Mouse (Mus musculus) kidney, adult 2 months (tissue): ENCODE data around the gene Gprc6a. TPM values are rescaled to one million over a fixed set of nuclear protein-coding genes. Genes with fewer than 3 reads are reported as not detected.

ENCODE experiments used
- DNase-seq: peaks from one replicate; pipeline ENCODE4 v3.0.0; 2021
- H3K27ac ChIP-seq: fragments of 200-500 bp; 2 replicates; pipeline ENCODE4 v1.5.1; 2012; ENCODE audit warnings: low read depth, low read length, control low read depth, inconsistent platforms; ENCODE audit not compliant: insufficient read depth
- H3K27me3 ChIP-seq: fragments of 200-500 bp; replicated peaks from 2 replicates; pipeline ENCODE4 v1.6.1; 2012; ENCODE audit warnings: mild to moderate bottlenecking, moderate library complexity, low read length, inconsistent platforms; ENCODE audit not compliant: control insufficient read depth, insufficient read depth
- H3K36me3 ChIP-seq: fragments of 200-500 bp; 2 replicates; pipeline ENCODE4 v1.6.1; 2012; ENCODE audit warnings: mild to moderate bottlenecking, moderate library complexity, low read length, inconsistent platforms; ENCODE audit not compliant: control insufficient read depth, insufficient read depth
- H3K4me1 ChIP-seq: fragments of 200-500 bp; 2 replicates; pipeline ENCODE4 v1.6.1; 2011; ENCODE audit warnings: low read length; ENCODE audit not compliant: control insufficient read depth, insufficient read depth
- H3K4me3 ChIP-seq: fragments of 200-500 bp; 2 replicates; pipeline ENCODE4 v1.5.1; 2011; ENCODE audit warnings: mild to moderate bottlenecking, low read depth, low read length, control low read depth; ENCODE audit not compliant: insufficient read depth
- CTCF ChIP-seq: fragments of 200-500 bp; conservative IDR thresholded peaks from 2 replicates; pipeline ENCODE4 v1.5.1; 2011; ENCODE audit warnings: low read depth, mild to moderate bottlenecking, control low read depth, low read length, moderate library complexity, mixed read lengths; ENCODE audit not compliant: insufficient read depth, insufficient read length
- POLR2A ChIP-seq: fragments of 200-500 bp; IDR thresholded peaks from one replicate; pipeline ENCODE4 v1.6.1; 2011; ENCODE audit warnings: low read depth, low read length, control low read depth
- WGBS: fragments of 180-500 bp; shearing (Covaris S2); methylation state at CpG from one replicate; pipeline ENCODE4 v1.1.7; 2018; 5-methylcytosine and 5-hydroxymethylcytosine counted together
- polyA plus RNA-seq: library from polyadenylated mRNA; depleted of rRNA; stranded (reverse); fragments of >200 nt; gene quantifications from 2 replicates; pipeline ENCODE4 v1.2.3, GENCODE M21; 2012; rRNA removed

Gene Gprc6a
- polyA plus RNA-seq = not detected in 2 replicates

DNA sequence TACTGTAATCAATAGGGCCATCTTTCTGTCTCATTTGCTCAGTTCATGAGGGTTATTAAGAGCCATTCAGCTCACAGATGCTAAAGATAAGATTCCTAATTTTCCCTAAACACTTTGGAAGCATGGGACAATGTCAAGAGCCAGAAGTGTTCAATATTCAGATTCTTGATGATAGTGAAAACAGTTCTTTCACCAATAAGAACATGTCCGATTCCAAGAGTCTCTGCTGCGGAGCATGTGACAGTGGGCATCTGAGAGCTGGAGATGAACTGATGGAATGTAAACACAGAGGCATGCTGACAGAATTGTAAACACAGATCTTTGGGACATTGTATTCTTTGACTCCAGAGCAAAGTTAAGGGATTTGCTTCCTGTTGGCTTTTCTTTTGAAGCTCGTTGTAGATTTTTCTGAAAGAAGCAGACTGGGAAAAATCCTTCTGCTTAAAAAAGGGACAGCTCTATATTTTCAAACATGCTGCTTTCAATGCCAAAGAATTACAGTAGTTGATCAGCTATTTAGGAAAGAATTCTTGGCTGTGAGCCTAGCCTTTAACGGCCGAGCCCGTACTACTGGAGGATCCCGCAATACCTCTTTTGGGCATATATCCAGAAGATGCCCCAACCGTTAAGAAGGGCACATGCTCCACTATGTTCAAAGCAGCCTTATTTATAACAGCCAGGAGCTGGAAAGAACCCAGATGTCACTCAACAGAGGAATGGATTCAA lies at the start of gene Gprc6a:
Gene Gprc6a, minus strand, starts transcription at position 51 of the 726 bp plus-strand sequence.
- H3K27me3 ChIP-seq = no peaks in the 10 kb centered on the region
- WGBS = 61% methylated on average over 8 of the region's 8 CpGs
- TF ChIP-seq POLR2A (no peak), CTCF (no peak)
- no peak within 1 kb of the TSS for H3K27ac ChIP-seq
- no peaks in the 10 kb centered on the region for H3K36me3 ChIP-seq
- no peak within 1 kb of the TSS for H3K4me3 ChIP-seq
- no peaks in the 10 kb centered on the region for H3K4me1 ChIP-seq
- no peak for DNase-seq

- no peak for TF ChIP-seq POLR2A
- TF ChIP-seq CTCF = no peak
- H3K4me3 ChIP-seq = no peak overlapping the region
Observed at GRCm38 (mm10) chr10:51678251-51678639, 47.0 kb upstream of the Gprc6a start.

GRCm38 (mm10) chr10:51677548-51678250 lies 46.4 kb upstream of the Gprc6a start, which contains the start of gene Rfx6:
Rfx6 (plus strand) TSS chr10:51677756.
- H3K4me3 ChIP-seq = peak within 1 kb of the TSS; percentile 17; the same call in 1 of the 2 replicates
- TF ChIP-seq POLR2A (no peak), CTCF (no peak)
- H3K27ac ChIP-seq = no peak within 1 kb of the TSS
- H3K27me3 ChIP-seq = peaks cover 1% of the 10 kb centered on the region; the same call in 1 of the 2 replicates
- WGBS = 1% methylated on average over 38 of the region's 38 CpGs
- no peaks in the 10 kb centered on the region for H3K36me3 ChIP-seq
- DNase-seq = peak; percentile 1
- no peaks in the 10 kb centered on the region for H3K4me1 ChIP-seq

More at GRCm38 (mm10) chr10:51678251-51678639, 47.0 kb upstream of the Gprc6a start:
- peaks cover 1% of the 10 kb centered on the region; the same call in 1 of the 2 replicates for H3K27me3 ChIP-seq
- no peaks in the 10 kb centered on the region for H3K36me3 ChIP-seq
- 5% methylated on average over 10 of the region's 10 CpGs for WGBS
- no peak for DNase-seq
- H3K4me1 ChIP-seq = no peaks in the 10 kb centered on the region
- no peak overlapping the region for H3K27ac ChIP-seq

- TF ChIP-seq POLR2A (no peak), CTCF (no peak)
- Histone ChIP-seq H3K27me3 (0 out of 2 replicates have a peak, but pooled peaks cover 1% of the 10 kb centered on the region), H3K4me3 (no peak overlapping the region), H3K36me3 (no peaks in the 10 kb centered on the region), H3K4me1 (no peaks in the 10 kb centered on the region), H3K27ac (no peak overlapping the region)
- no peak for DNase-seq
- 21% methylated on average over 1 of the region's 1 CpGs for WGBS
Observed at GRCm38 (mm10) chr10:51672082-51672779, 41.0 kb upstream of the Gprc6a start.

DNA sequence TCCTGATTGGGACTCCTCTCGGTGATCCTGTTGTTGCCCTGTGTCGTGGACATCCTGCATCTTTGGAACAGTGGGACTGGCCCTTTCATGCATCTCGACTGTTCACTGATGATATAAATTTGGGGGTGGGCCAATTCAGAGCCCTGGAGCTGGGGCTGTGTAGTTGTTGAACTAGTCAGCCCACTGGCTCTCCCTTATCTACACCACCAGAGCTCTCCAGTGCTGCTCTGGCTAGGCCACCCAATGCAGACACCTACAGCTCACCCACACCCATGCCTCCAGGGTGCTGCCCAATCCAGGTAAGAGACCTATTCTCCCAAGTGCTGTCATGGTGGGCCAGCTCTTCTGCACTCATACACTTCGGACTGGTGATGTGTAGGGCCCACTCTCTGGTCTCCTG lies 40.3 kb upstream of the Gprc6a start:
- no peaks in the 10 kb centered on the region for H3K36me3 ChIP-seq
- TF ChIP-seq POLR2A (no peak), CTCF (no peak)

GRCm38 (mm10) chr10:51669334-51669733 lies 38.1 kb upstream of the Gprc6a start:
- no peaks in the 10 kb centered on the region for H3K27me3 ChIP-seq
- no peak for DNase-seq
- TF ChIP-seq CTCF (0 out of 2 replicates have a peak, but pooled peaks have one; percentile 11), POLR2A (no peak)

More for the DNA sequence above, 40.3 kb upstream of the Gprc6a start:
- H3K27ac ChIP-seq = no peak overlapping the region
- H3K4me1 ChIP-seq = no peaks in the 10 kb centered on the region
- WGBS = 73% methylated on average over 4 of the region's 4 CpGs
- no peak overlapping the region for H3K4me3 ChIP-seq
- no peak for DNase-seq
- no peaks in the 10 kb centered on the region for H3K27me3 ChIP-seq

More at GRCm38 (mm10) chr10:51669334-51669733, 38.1 kb upstream of the Gprc6a start:
- Histone ChIP-seq H3K36me3 (no peaks in the 10 kb centered on the region), H3K4me3 (no peak overlapping the region), H3K27ac (no peak overlapping the region), H3K4me1 (no peaks in the 10 kb centered on the region)
